Mouse (Mus musculus) ES-Bruce4 (cell line): ENCODE results near the gene Oxsr1. TPM values are rescaled to one million over a fixed set of nuclear protein-coding genes. Genes with fewer than 3 reads are reported as not detected.

ENCODE experiments used
- H3K27ac ChIP-seq: 2 replicates; pipeline ENCODE4 v1.5.1; 2012; ENCODE audit warnings: low read length, inconsistent platforms; ENCODE audit not compliant: insufficient read depth
- H3K27me3 ChIP-seq: 2 replicates; pipeline ENCODE4 v1.6.1; 2012; ENCODE audit warnings: mild to moderate bottlenecking, low read length, inconsistent platforms; ENCODE audit not compliant: control insufficient read depth, poor library complexity, insufficient read depth, severe bottlenecking
- H3K36me3 ChIP-seq: 2 replicates; pipeline ENCODE4 v1.6.1; 2012; ENCODE audit warnings: inconsistent platforms, mild to moderate bottlenecking, low read length, moderate library complexity; ENCODE audit not compliant: control insufficient read depth, poor library complexity, insufficient read depth, severe bottlenecking
- H3K4me1 ChIP-seq: one replicate; pipeline ENCODE4 v1.8.1; 2011; ENCODE audit warnings: low read length; ENCODE audit not compliant: control insufficient read depth, insufficient read depth
- H3K4me3 ChIP-seq: 2 replicates; pipeline ENCODE4 v1.5.1; 2011; ENCODE audit warnings: low read depth, mild to moderate bottlenecking, low read length
- H3K9ac ChIP-seq: 2 replicates; pipeline ENCODE4 v1.6.1; 2012; ENCODE audit warnings: low read depth, mild to moderate bottlenecking, inconsistent platforms; ENCODE audit not compliant: poor library complexity, severe bottlenecking
- H3K9me3 ChIP-seq: replicated peaks from 2 replicates; pipeline ENCODE4 v1.6.1; 2012; ENCODE audit warnings: mild to moderate bottlenecking, low read length, inconsistent platforms; ENCODE audit not compliant: control insufficient read depth, poor library complexity, insufficient read depth, severe bottlenecking
- CTCF ChIP-seq: IDR thresholded peaks from one replicate; pipeline ENCODE4 v1.8.1; 2011; ENCODE audit warnings: low read depth, low read length
- EP300 ChIP-seq: IDR thresholded peaks from 2 replicates; pipeline ENCODE4 v1.6.1; 2011; ENCODE audit warnings: low read depth, low read length; ENCODE audit not compliant: insufficient read depth
- POLR2A ChIP-seq: IDR thresholded peaks from one replicate; pipeline ENCODE4 v1.8.1; 2011; ENCODE audit warnings: low read length; ENCODE audit not compliant: insufficient read depth
- polyA plus RNA-seq: library from polyadenylated mRNA; stranded (reverse); fragments of >200 nt; gene quantifications from 2 replicates; pipeline ENCODE4 v1.2.4, GENCODE M21; 2011; ENCODE audit warnings: low read depth; ENCODE audit not compliant: missing spikeins, insufficient read depth, insufficient read length

Oxsr1 gene
- polyA plus RNA-seq, 1 experiment = 86.3 TPM

GRCm38 (mm10) chr9:119263067-119263466 lies 59.2 kb downstream of the Oxsr1 start:
- Histone ChIP-seq H3K4me3 (no peak overlapping the region), H3K9me3 (no peaks in the 10 kb centered on the region), H3K36me3 (peaks cover 52% of the 10 kb centered on the region), H3K27ac (no peak overlapping the region), H3K9ac (no peak overlapping the region), H3K4me1 (no peaks in the 10 kb centered on the region), H3K27me3 (no peaks in the 10 kb centered on the region)
- TF ChIP-seq POLR2A = no peak
- TF ChIP-seq CTCF = no peak
- TF ChIP-seq EP300 = no peak

GRCm38 (mm10) chr9:119260825-119261224 lies 61.4 kb downstream of the Oxsr1 start:
- H3K9me3 ChIP-seq = no peaks in the 10 kb centered on the region
- H3K36me3 ChIP-seq = peaks cover 46% of the 10 kb centered on the region
- H3K27ac ChIP-seq = no peak overlapping the region
- no peak overlapping the region for H3K9ac ChIP-seq
- H3K4me1 ChIP-seq = no peaks in the 10 kb centered on the region
- H3K27me3 ChIP-seq = no peaks in the 10 kb centered on the region
- no peak overlapping the region for H3K4me3 ChIP-seq
- no peak for TF ChIP-seq EP300
- TF ChIP-seq CTCF = no peak
- no peak for TF ChIP-seq POLR2A

- Histone ChIP-seq H3K4me1 (no peaks in the 10 kb centered on the region), H3K36me3 (peaks cover 43% of the 10 kb centered on the region), H3K27me3 (no peaks in the 10 kb centered on the region)
These were observed 63.4 kb downstream of the Oxsr1 start for GRCm38 (mm10) chr9:119258785-119259184.

GRCm38 (mm10) chr9:119258128-119258527 lies 64.1 kb downstream of the Oxsr1 start:
- no peaks in the 10 kb centered on the region for H3K27me3 ChIP-seq
- H3K27ac ChIP-seq = no peak overlapping the region
- no peak overlapping the region for H3K9ac ChIP-seq
- no peaks in the 10 kb centered on the region for H3K4me1 ChIP-seq
- H3K36me3 ChIP-seq = peaks cover 41% of the 10 kb centered on the region
- TF ChIP-seq EP300 (no peak), CTCF (no peak), POLR2A (no peak)
- no peaks in the 10 kb centered on the region for H3K9me3 ChIP-seq
- H3K4me3 ChIP-seq = no peak overlapping the region

More at GRCm38 (mm10) chr9:119258785-119259184, 63.4 kb downstream of the Oxsr1 start:
- no peak for TF ChIP-seq POLR2A
- no peak overlapping the region for H3K4me3 ChIP-seq
- H3K27ac ChIP-seq = no peak overlapping the region
- H3K9me3 ChIP-seq = no peaks in the 10 kb centered on the region
- H3K9ac ChIP-seq = no peak overlapping the region

GRCm38 (mm10) chr9:119256161-119256560 lies 66.1 kb downstream of the Oxsr1 start:
- H3K27ac ChIP-seq = no peak overlapping the region
- H3K9ac ChIP-seq = no peak overlapping the region
- H3K4me1 ChIP-seq = no peaks in the 10 kb centered on the region
- no peak overlapping the region for H3K4me3 ChIP-seq
- peaks cover 44% of the 10 kb centered on the region for H3K36me3 ChIP-seq
- H3K27me3 ChIP-seq = no peaks in the 10 kb centered on the region
- TF ChIP-seq CTCF (no peak), POLR2A (no peak), EP300 (no peak)
- H3K9me3 ChIP-seq = no peaks in the 10 kb centered on the region

- Histone ChIP-seq H3K36me3 (peaks cover 51% of the 10 kb centered on the region), H3K9ac (no peak overlapping the region), H3K27me3 (no peaks in the 10 kb centered on the region), H3K4me3 (no peak overlapping the region), H3K27ac (no peak overlapping the region), H3K9me3 (no peaks in the 10 kb centered on the region), H3K4me1 (no peaks in the 10 kb centered on the region)
- no peak for TF ChIP-seq POLR2A
- no peak for TF ChIP-seq EP300
- TF ChIP-seq CTCF = no peak
These were observed 67.1 kb downstream of the Oxsr1 start for GRCm38 (mm10) chr9:119255096-119255495.
